Mouse (Mus musculus) heart, postnatal 25 days (tissue): ENCODE measurements around the gene Atp8b5. TPM values are rescaled to one million over a fixed set of nuclear protein-coding genes. Genes with fewer than 3 reads are reported as not detected.

Experiments used
- total RNA-seq, 2 experiments: library from RNA; stranded (reverse); gene quantifications; 2 replicates each; pipeline ENCODE4 v1.2.3; 2021

The Atp8b5 gene
- total RNA-seq, 2 experiments from 2014 or later, result 0.05 TPM; not detected in 1

Other genes with a start within 250 kb of the Atp8b5 start
- gene Pigo, start 241.3 kb upstream of the Atp8b5 start, total RNA-seq, result 10 to 100 TPM; 21.8 to 25.1 TPM
- gene Stoml2, start 235.4 kb upstream of the Atp8b5 start, total RNA-seq, result 100 to 1,000 TPM; 104 to 108 TPM
- gene Fam214b, start 220.9 kb upstream of the Atp8b5 start, total RNA-seq, result 10 to 100 TPM; 27.7 to 32.8 TPM
- gene Unc13b, start 208.2 kb upstream of the Atp8b5 start, total RNA-seq, result 10 to 100 TPM; 14.8 to 16.3 TPM
- gene Rusc2, start 114.8 kb downstream of the Atp8b5 start, total RNA-seq, result 10 to 100 TPM; 35.3 to 49.1 TPM
- gene Fam166b, start 162.0 kb downstream of the Atp8b5 start, total RNA-seq, result not detected
- gene Tesk1, start 174.8 kb downstream of the Atp8b5 start, total RNA-seq, result 10 to 100 TPM; 33.1 to 34.4 TPM
- gene Cd72, start 187.5 kb downstream of the Atp8b5 start, total RNA-seq, result under 1 TPM; 0.81 to 0.87 TPM
- not detected for gene Sit1, start 216.6 kb downstream of the Atp8b5 start, total RNA-seq
- 10 to 100 TPM; 26.6 to 31.8 TPM for gene Ccdc107, start 225.7 kb downstream of the Atp8b5 start, total RNA-seq
- under 1 TPM; 0.39 to 0.61 TPM for gene Arhgef39, start 232.5 kb downstream of the Atp8b5 start, total RNA-seq
- gene Car9, start 239.8 kb downstream of the Atp8b5 start, total RNA-seq, result under 1 TPM; 0.31 to 0.34 TPM